Mouse (Mus musculus): ENCODE data around the gene Mdm2. TPM values are rescaled to one million over a fixed set of nuclear protein-coding genes. Genes with fewer than 3 reads are reported as not detected.
"Not testable (repeated sequence)": the region's sequence is repeated elsewhere in the genome, so short reads cannot be mapped to it uniquely, and the experiment has no call there.

Gene Mdm2
- 65.4 and 71.1 TPM in 2 replicates for polyA plus RNA-seq (2015; fragmentation: Nextera tagmentation; extraction: Ambion mirVana)

GRCm38 (mm10) chr10:117710604-117711141, at the start of gene Mdm2:
TSS of gene Mdm2 (minus strand) at chr10:117710758.
- no peaks in the 10 kb centered on the region for H3K27me3 ChIP-seq (replicated peaks; ENCODE audit: control insufficient read depth, insufficient read depth, low read length)
- peak within 1 kb of the TSS; percentile 91 for H3K4me2 ChIP-seq (ENCODE audit: low read length)
- peak; percentile 95 for ATAC-seq
- H3K4me1 ChIP-seq (replicated peaks; ENCODE audit: control insufficient read depth, insufficient read depth, low read length), result peaks cover 15% of the 10 kb centered on the region
- peak within 1 kb of the TSS; percentile 98 for H3K27ac ChIP-seq (ENCODE audit: low read length)
- peak within 1 kb of the TSS; percentile 92 for H3K4me3 ChIP-seq (replicated peaks; ENCODE audit: low read length)
- peak within 1 kb of the TSS; percentile 100 for H3K9ac ChIP-seq (replicated peaks; ENCODE audit: low read depth, low read length)
- H3K36me3 ChIP-seq (ENCODE audit: control insufficient read depth, insufficient read depth), result 0 out of 2 replicates have a peak, but pooled peaks cover 2% of the 10 kb centered on the region
- WGBS, result under 1% methylated on average over 52 of the region's 52 CpGs
- no peaks in the 10 kb centered on the region for H3K9me3 ChIP-seq (ENCODE audit: control insufficient read depth, low read length)

GRCm38 (mm10) chr10:117759844-117760630, 49.5 kb upstream of the Mdm2 start:
- ATAC-seq, result no peak
- no peaks in the 10 kb centered on the region for H3K27me3 ChIP-seq (replicated peaks; ENCODE audit: control insufficient read depth, insufficient read depth, low read length)
- H3K9ac ChIP-seq (replicated peaks; ENCODE audit: low read depth, low read length), result no peak overlapping the region
- H3K4me3 ChIP-seq (replicated peaks; ENCODE audit: low read length), result no peak overlapping the region
- no peak overlapping the region for H3K27ac ChIP-seq (ENCODE audit: low read length)
- no peaks in the 10 kb centered on the region for H3K9me3 ChIP-seq (ENCODE audit: control insufficient read depth, low read length)
- H3K4me1 ChIP-seq (replicated peaks; ENCODE audit: control insufficient read depth, insufficient read depth, low read length), result no peaks in the 10 kb centered on the region
- WGBS, result 94% methylated on average over 10 of the region's 10 CpGs
- no peak overlapping the region for H3K4me2 ChIP-seq (ENCODE audit: low read length)
- peaks cover 51% of the 10 kb centered on the region for H3K36me3 ChIP-seq (ENCODE audit: control insufficient read depth, insufficient read depth)

- H3K9ac ChIP-seq (replicated peaks; ENCODE audit: low read depth, low read length), result no peak overlapping the region
- no peak overlapping the region for H3K27ac ChIP-seq (ENCODE audit: low read length)
- H3K36me3 ChIP-seq (ENCODE audit: control insufficient read depth, insufficient read depth), result peaks cover 49% of the 10 kb centered on the region
- H3K27me3 ChIP-seq (replicated peaks; ENCODE audit: control insufficient read depth, insufficient read depth, low read length), result no peaks in the 10 kb centered on the region
- 88% methylated on average over 18 of the region's 18 CpGs for WGBS
- H3K9me3 ChIP-seq (ENCODE audit: control insufficient read depth, low read length), result no peaks in the 10 kb centered on the region
- no peak for ATAC-seq
- no peaks in the 10 kb centered on the region for H3K4me1 ChIP-seq (replicated peaks; ENCODE audit: control insufficient read depth, insufficient read depth, low read length)
- no peak overlapping the region for H3K4me2 ChIP-seq (ENCODE audit: low read length)
- no peak overlapping the region for H3K4me3 ChIP-seq (replicated peaks; ENCODE audit: low read length)
Observed at GRCm38 (mm10) chr10:117758749-117759727, 48.5 kb upstream of the Mdm2 start.

- H3K4me2 ChIP-seq (ENCODE audit: low read length); H3K9ac ChIP-seq (replicated peaks; ENCODE audit: low read depth, low read length); H3K27ac ChIP-seq (ENCODE audit: low read length); H3K9me3 ChIP-seq (ENCODE audit: control insufficient read depth, low read length); H3K27me3 ChIP-seq (replicated peaks; ENCODE audit: control insufficient read depth, insufficient read depth, low read length); H3K4me3 ChIP-seq (replicated peaks; ENCODE audit: low read length); ATAC-seq; H3K4me1 ChIP-seq (replicated peaks; ENCODE audit: control insufficient read depth, insufficient read depth, low read length): not testable (repeated sequence)
- peaks cover 44% of the 10 kb centered on the region for H3K36me3 ChIP-seq (ENCODE audit: control insufficient read depth, insufficient read depth)
- WGBS, result 97% methylated on average over 3 of the region's 3 CpGs
Observed at GRCm38 (mm10) chr10:117758344-117758743, 47.8 kb upstream of the Mdm2 start.

- no peaks in the 10 kb centered on the region for H3K9me3 ChIP-seq (ENCODE audit: control insufficient read depth, low read length)
- ATAC-seq, result no peak
- no peak overlapping the region for H3K9ac ChIP-seq (replicated peaks; ENCODE audit: low read depth, low read length)
- no peak overlapping the region for H3K4me3 ChIP-seq (replicated peaks; ENCODE audit: low read length)
- H3K27me3 ChIP-seq (replicated peaks; ENCODE audit: control insufficient read depth, insufficient read depth, low read length), result no peaks in the 10 kb centered on the region
- 92% methylated on average over 7 of the region's 7 CpGs for WGBS
- H3K4me1 ChIP-seq (replicated peaks; ENCODE audit: control insufficient read depth, insufficient read depth, low read length), result no peaks in the 10 kb centered on the region
- peaks cover 41% of the 10 kb centered on the region for H3K36me3 ChIP-seq (ENCODE audit: control insufficient read depth, insufficient read depth)
- no peak overlapping the region for H3K4me2 ChIP-seq (ENCODE audit: low read length)
- no peak overlapping the region for H3K27ac ChIP-seq (ENCODE audit: low read length)
Observed at GRCm38 (mm10) chr10:117757796-117758342, 47.3 kb upstream of the Mdm2 start.

- H3K27me3 ChIP-seq (replicated peaks; ENCODE audit: control insufficient read depth, insufficient read depth, low read length), result no peaks in the 10 kb centered on the region
- H3K36me3 ChIP-seq (ENCODE audit: control insufficient read depth, insufficient read depth), result peaks cover 39% of the 10 kb centered on the region
- 93% methylated on average over 1 of the region's 1 CpGs for WGBS
- H3K4me1 ChIP-seq (replicated peaks; ENCODE audit: control insufficient read depth, insufficient read depth, low read length), result no peaks in the 10 kb centered on the region
- no peaks in the 10 kb centered on the region for H3K9me3 ChIP-seq (ENCODE audit: control insufficient read depth, low read length)
- no peak overlapping the region for H3K4me2 ChIP-seq (ENCODE audit: low read length)
- ATAC-seq, result no peak
- H3K9ac ChIP-seq (replicated peaks; ENCODE audit: low read depth, low read length), result no peak overlapping the region
- H3K27ac ChIP-seq (ENCODE audit: low read length), result no peak overlapping the region
- H3K4me3 ChIP-seq (replicated peaks; ENCODE audit: low read length), result no peak overlapping the region
Observed at GRCm38 (mm10) chr10:117757259-117757658, 46.7 kb upstream of the Mdm2 start.

GRCm38 (mm10) chr10:117756784-117757183, 46.2 kb upstream of the Mdm2 start:
- Histone ChIP-seq H3K4me1 (replicated peaks; ENCODE audit: control insufficient read depth, insufficient read depth, low read length) (no peaks in the 10 kb centered on the region), H3K9ac (replicated peaks; ENCODE audit: low read depth, low read length) (no peak overlapping the region), H3K27ac (ENCODE audit: low read length) (no peak overlapping the region), H3K4me3 (replicated peaks; ENCODE audit: low read length) (no peak overlapping the region), H3K9me3 (ENCODE audit: control insufficient read depth, low read length) (no peaks in the 10 kb centered on the region), H3K36me3 (ENCODE audit: control insufficient read depth, insufficient read depth) (peaks cover 42% of the 10 kb centered on the region), H3K4me2 (ENCODE audit: low read length) (no peak overlapping the region), H3K27me3 (replicated peaks; ENCODE audit: control insufficient read depth, insufficient read depth, low read length) (no peaks in the 10 kb centered on the region)
- WGBS, result 95% methylated on average over 5 of the region's 5 CpGs
- ATAC-seq, result no peak

GRCm38 (mm10) chr10:117755799-117756467, 45.4 kb upstream of the Mdm2 start:
- H3K36me3 ChIP-seq (ENCODE audit: control insufficient read depth, insufficient read depth), result peaks cover 42% of the 10 kb centered on the region
- no peak overlapping the region for H3K27ac ChIP-seq (ENCODE audit: low read length)
- H3K4me3 ChIP-seq (replicated peaks; ENCODE audit: low read length), result no peak overlapping the region
- no peak overlapping the region for H3K9ac ChIP-seq (replicated peaks; ENCODE audit: low read depth, low read length)
- no peaks in the 10 kb centered on the region for H3K9me3 ChIP-seq (ENCODE audit: control insufficient read depth, low read length)
- ATAC-seq, result no peak
- H3K4me1 ChIP-seq (replicated peaks; ENCODE audit: control insufficient read depth, insufficient read depth, low read length), result no peaks in the 10 kb centered on the region
- WGBS, result 97% methylated on average over 11 of the region's 11 CpGs
- no peak overlapping the region for H3K4me2 ChIP-seq (ENCODE audit: low read length)
- H3K27me3 ChIP-seq (replicated peaks; ENCODE audit: control insufficient read depth, insufficient read depth, low read length), result no peaks in the 10 kb centered on the region
